Mouse (Mus musculus): ENCODE measurements around the gene Pik3ca. TPM values are rescaled to one million over a fixed set of nuclear protein-coding genes. Genes with fewer than 3 reads are reported as not detected.

The Pik3ca gene
- 44.8 TPM for polyA plus RNA-seq (2014; fragmentation: Illumina TruSeq; extraction: RNeasy Lipid Tissue Mini Kit (QIAGEN cat#74804); ENCODE audit: low read depth, low replicate concordance)

GRCm38 (mm10) chr3:32397461-32398174, at the start of gene Pik3ca:
Pik3ca (plus strand) TSS chr3:32397671.

GRCm38 (mm10) chr3:32365546-32366245, 31.8 kb upstream of the Pik3ca start, which contains the start of gene Zmat3:
Zmat3 (minus strand) TSS chr3:32366014.

GRCm38 (mm10) chr3:32492097-32493090, 94.9 kb downstream of the Pik3ca start, which contains the start of gene Kcnmb3:
Kcnmb3 (minus strand) TSS chr3:32492231.

GRCm38 (mm10) chr3:32509496-32510374, 112.3 kb downstream of the Pik3ca start, which contains the start of gene Zfp639:
Zfp639 (plus strand) TSS chr3:32510259.

Other genes with a start within 250 kb of the Pik3ca start
- gene Zmat3, start 31.7 kb upstream of the Pik3ca start, polyA plus RNA-seq (2014; fragmentation: Illumina TruSeq; extraction: RNeasy Lipid Tissue Mini Kit (QIAGEN cat#74804); ENCODE audit: low read depth, low replicate concordance): 2.4 TPM
- gene Kcnmb3, start 94.6 kb downstream of the Pik3ca start, polyA plus RNA-seq (2014; fragmentation: Illumina TruSeq; extraction: RNeasy Lipid Tissue Mini Kit (QIAGEN cat#74804); ENCODE audit: low read depth, low replicate concordance): not detected
- 46.8 TPM for gene Zfp639, start 112.6 kb downstream of the Pik3ca start, polyA plus RNA-seq (2014; fragmentation: Illumina TruSeq; extraction: RNeasy Lipid Tissue Mini Kit (QIAGEN cat#74804); ENCODE audit: low read depth, low replicate concordance)
- gene Mfn1, start 131.8 kb downstream of the Pik3ca start, polyA plus RNA-seq (2014; fragmentation: Illumina TruSeq; extraction: RNeasy Lipid Tissue Mini Kit (QIAGEN cat#74804); ENCODE audit: low read depth, low replicate concordance): 162 TPM
- gene Gnb4, start 218.9 kb downstream of the Pik3ca start, polyA plus RNA-seq (2014; fragmentation: Illumina TruSeq; extraction: RNeasy Lipid Tissue Mini Kit (QIAGEN cat#74804); ENCODE audit: low read depth, low replicate concordance): 2.0 TPM

Data from liver, adult 10 weeks (tissue).